Mouse (Mus musculus): Measurements from ENCODE around the gene Stk25. TPM values are rescaled to one million over a fixed set of nuclear protein-coding genes. Genes with fewer than 3 reads are reported as not detected.

The Stk25 gene
- total RNA-seq, 2 experiments from 2014 or later: 128 to 141 TPM

GRCm38 (mm10) chr1:93672682-93673081, 14.2 kb upstream of the Stk25 start:
- DNase-seq (ENCODE audit: low spot score in 2 of 2): no peak

- DNase-seq (ENCODE audit: low spot score in 2 of 2): no peak
These were observed 11.5 kb upstream of the Stk25 start for GRCm38 (mm10) chr1:93669941-93670340.

GRCm38 (mm10) chr1:93668791-93669548, 10.5 kb upstream of the Stk25 start:
- peak; percentile 33 to 80 for DNase-seq (ENCODE audit: low spot score in 2 of 2)

GRCm38 (mm10) chr1:93667760-93668400, 9.4 kb upstream of the Stk25 start:
- no peak for DNase-seq (ENCODE audit: low spot score in 2 of 2)

GRCm38 (mm10) chr1:93657025-93657360, 1.5 kb downstream of the Stk25 start:
- DNase-seq (ENCODE audit: low spot score in 2 of 2): no peak

- no peak for DNase-seq (ENCODE audit: low spot score in 2 of 2)
These were observed 2.0 kb downstream of the Stk25 start for GRCm38 (mm10) chr1:93656325-93657024.

GRCm38 (mm10) chr1:93654798-93655197, 3.7 kb downstream of the Stk25 start:
- no peak for DNase-seq (ENCODE audit: low spot score in 2 of 2)

- DNase-seq (ENCODE audit: low spot score in 2 of 2): no peak
These were observed 4.2 kb downstream of the Stk25 start for GRCm38 (mm10) chr1:93654275-93654674.

- DNase-seq (ENCODE audit: low spot score in 2 of 2): no peak
These were observed 8.8 kb downstream of the Stk25 start for GRCm38 (mm10) chr1:93649604-93650172.

- DNase-seq (ENCODE audit: low spot score in 2 of 2): no peak
These were observed 15.8 kb downstream of the Stk25 start for GRCm38 (mm10) chr1:93642692-93643091.

- DNase-seq (ENCODE audit: low spot score in 2 of 2): no peak
These were observed 16.5 kb downstream of the Stk25 start for GRCm38 (mm10) chr1:93641978-93642377.

- peak in 1 of 2 experiments; percentile 23 for DNase-seq (ENCODE audit: low spot score in 2 of 2)
These were observed 22.1 kb downstream of the Stk25 start for GRCm38 (mm10) chr1:93636211-93636897.

- peak; percentile 93 to 98 for DNase-seq (ENCODE audit: low spot score in 2 of 2)
These were observed 22.8 kb downstream of the Stk25 start for GRCm38 (mm10) chr1:93635580-93636192.

- peak; percentile 20 to 57 for DNase-seq (ENCODE audit: low spot score in 2 of 2)
These were observed 23.3 kb downstream of the Stk25 start for GRCm38 (mm10) chr1:93635091-93635579.

GRCm38 (mm10) chr1:93634481-93634891, 24.0 kb downstream of the Stk25 start:
- peak in 1 of 2 experiments; percentile 30 for DNase-seq (ENCODE audit: low spot score in 2 of 2)

- DNase-seq (ENCODE audit: low spot score in 2 of 2): no peak
These were observed 25.7 kb downstream of the Stk25 start for GRCm38 (mm10) chr1:93632723-93633122.

- no peak for DNase-seq (ENCODE audit: low spot score in 2 of 2)
These were observed 27.7 kb downstream of the Stk25 start for GRCm38 (mm10) chr1:93630796-93631195.

GRCm38 (mm10) chr1:93624502-93624901, 34.0 kb downstream of the Stk25 start:
- no peak for DNase-seq (ENCODE audit: low spot score in 2 of 2)

GRCm38 (mm10) chr1:93618948-93619347, 39.5 kb downstream of the Stk25 start:
- DNase-seq (ENCODE audit: low spot score in 2 of 2): no peak

GRCm38 (mm10) chr1:93618059-93618748, 40.3 kb downstream of the Stk25 start:
- no peak for DNase-seq (ENCODE audit: low spot score in 2 of 2)

All from gastrocnemius, postnatal 4 days (tissue).